Mouse (Mus musculus) R1 (cell line): Measurements from ENCODE around the gene Trim2.

Source experiments
- DNase-seq: peaks from one replicate; pipeline ENCODE4 v3.0.0-alpha.2; 2018; ENCODE audit warnings: low read depth, low spot score

Gene Trim2

GRCm38 (mm10) chr3:84154721-84155141 lies 151.9 kb downstream of the Trim2 start:
- no peak for DNase-seq

- no peak for DNase-seq
Measured at GRCm38 (mm10) chr3:84149831-84150230, 156.8 kb downstream of the Trim2 start.

GRCm38 (mm10) chr3:84140947-84141346 lies 165.7 kb downstream of the Trim2 start:
- no peak for DNase-seq

GRCm38 (mm10) chr3:84136509-84136908 lies 170.2 kb downstream of the Trim2 start:
- no peak for DNase-seq

GRCm38 (mm10) chr3:84135933-84136332 lies 170.7 kb downstream of the Trim2 start:
- DNase-seq: no peak

GRCm38 (mm10) chr3:84135387-84135786 lies 171.3 kb downstream of the Trim2 start:
- DNase-seq: peak; percentile 62

GRCm38 (mm10) chr3:84131369-84131768 lies 175.3 kb downstream of the Trim2 start:
- no peak for DNase-seq

GRCm38 (mm10) chr3:84130776-84131175 lies 175.9 kb downstream of the Trim2 start:
- no peak for DNase-seq

- no peak for DNase-seq
Measured at GRCm38 (mm10) chr3:84128871-84129870, 177.5 kb downstream of the Trim2 start.

GRCm38 (mm10) chr3:84127431-84127830 lies 179.2 kb downstream of the Trim2 start:
- DNase-seq: no peak

GRCm38 (mm10) chr3:84126721-84127120 lies 180.0 kb downstream of the Trim2 start:
- DNase-seq: no peak

GRCm38 (mm10) chr3:84125704-84126289 lies 180.9 kb downstream of the Trim2 start:
- DNase-seq: no peak

- no peak for DNase-seq
Measured at GRCm38 (mm10) chr3:84123461-84123860, 183.2 kb downstream of the Trim2 start.

GRCm38 (mm10) chr3:84118718-84119117 lies 188.0 kb downstream of the Trim2 start:
- DNase-seq: no peak

- DNase-seq: no peak
Measured at GRCm38 (mm10) chr3:84118178-84118577, 188.5 kb downstream of the Trim2 start.
